Mouse (Mus musculus) lung, embryonic 14.5 days (tissue): ENCODE measurements around the gene Hal. TPM values are rescaled to one million over a fixed set of nuclear protein-coding genes. Genes with fewer than 3 reads are reported as not detected.

Experiments
- ATAC-seq: fragments of 200-750 bp; cut with Nextera tagmentation; 2 replicates; pipeline ENCODE4 v1.8.0; 2017; ENCODE audit warnings: mild to moderate bottlenecking, moderate TSS enrichment, moderate library complexity; ENCODE audit not compliant: insufficient read depth
- DNase-seq: peaks from one replicate; pipeline ENCODE4 v3.0.0-alpha.2; 2015
- H3K27ac ChIP-seq: fragments of 300-500 bp; sonication (generic); 2 replicates; pipeline ENCODE4 v1.5.1; 2014; ENCODE audit warnings: low read depth, mild to moderate bottlenecking, moderate library complexity
- H3K27me3 ChIP-seq: fragments of 300-500 bp; sonication (generic); 2 replicates; pipeline ENCODE4 v1.6.1; 2014; ENCODE audit warnings: low read length, control low read depth; ENCODE audit not compliant: insufficient read depth
- H3K36me3 ChIP-seq: fragments of 300-500 bp; sonication (generic); 2 replicates; pipeline ENCODE4 v1.6.1; 2014; ENCODE audit warnings: control low read depth; ENCODE audit not compliant: insufficient read depth
- H3K4me1 ChIP-seq: fragments of 300-500 bp; sonication (generic); 2 replicates; pipeline ENCODE4 v1.6.1; 2014; ENCODE audit warnings: antibody characterized with exemption, control low read depth; ENCODE audit not compliant: insufficient read depth
- H3K4me2 ChIP-seq: fragments of 300-500 bp; sonication (generic); 2 replicates; pipeline ENCODE4 v1.6.1; 2014; ENCODE audit warnings: mild to moderate bottlenecking
- H3K4me3 ChIP-seq: fragments of 300-500 bp; sonication (generic); 2 replicates; pipeline ENCODE4 v1.5.1; 2014; ENCODE audit warnings: low read depth, low read length
- H3K9ac ChIP-seq: fragments of 300-500 bp; sonication (generic); 2 replicates; pipeline ENCODE4 v1.6.1; 2014
- H3K9me3 ChIP-seq: fragments of 300-500 bp; sonication (generic); 2 replicates; pipeline ENCODE4 v1.6.1; 2016; ENCODE audit warnings: low read depth, low read length, control low read depth
- CTCF ChIP-seq: IDR thresholded peaks from 2 replicates; pipeline ENCODE4 v1.5.1; 2016; ENCODE audit warnings: antibody characterized with exemption, low read depth
- WGBS: fragments of 180-500 bp; shearing (Covaris S2); extraction: QIAGEN DNeasy Blood & Tissue Kit; methylation state at CpG from one replicate; pipeline ENCODE4 v1.1.7; 2014; 5-methylcytosine and 5-hydroxymethylcytosine counted together
- polyA plus RNA-seq: library from polyadenylated mRNA; unstranded; fragments of >200 nt; fragmentation: Nextera tagmentation; extraction: Ambion mirVana; gene quantifications from 2 replicates; pipeline ENCODE4 v1.2.1, GENCODE M21; 2014

Gene Hal
- polyA plus RNA-seq, 1 experiment from 2014 or later = 0.29 TPM

GRCm38 (mm10) chr10:93486622-93487021, 1.9 kb upstream of the Hal start:
- 23% methylated on average over 4 of the region's 4 CpGs for WGBS
- no peak overlapping the region for H3K4me3 ChIP-seq
- H3K27me3 ChIP-seq = no peaks in the 10 kb centered on the region
- H3K4me2 ChIP-seq = no peak overlapping the region
- peaks cover 39% of the 10 kb centered on the region for H3K36me3 ChIP-seq
- DNase-seq (peak; percentile 77), ATAC-seq (0 out of 2 replicates have a peak, but pooled peaks have one; percentile 35)
- no peaks in the 10 kb centered on the region for H3K4me1 ChIP-seq
- peak; percentile 78 for TF ChIP-seq CTCF
- H3K9me3 ChIP-seq = no peaks in the 10 kb centered on the region
- H3K27ac ChIP-seq = no peak overlapping the region
- H3K9ac ChIP-seq = no peak overlapping the region

GRCm38 (mm10) chr10:93488828-93489226, 259 bp downstream of the Hal start:
- no peaks in the 10 kb centered on the region for H3K9me3 ChIP-seq
- no peak overlapping the region for H3K9ac ChIP-seq
- no peak for TF ChIP-seq CTCF
- DNase-seq (no peak), ATAC-seq (no peak)
- H3K4me3 ChIP-seq = no peak overlapping the region
- H3K36me3 ChIP-seq = peaks cover 17% of the 10 kb centered on the region
- H3K27ac ChIP-seq = no peak overlapping the region
- H3K27me3 ChIP-seq = no peaks in the 10 kb centered on the region
- no peaks in the 10 kb centered on the region for H3K4me1 ChIP-seq
- no peak overlapping the region for H3K4me2 ChIP-seq
- WGBS = 70% methylated on average over 6 of the region's 6 CpGs

GRCm38 (mm10) chr10:93490451-93490850, 1.9 kb downstream of the Hal start:
- no peaks in the 10 kb centered on the region for H3K9me3 ChIP-seq

GRCm38 (mm10) chr10:93500864-93501263, 12.3 kb downstream of the Hal start:
- WGBS = 62% methylated on average over 10 of the region's 10 CpGs
- H3K27ac ChIP-seq = no peak overlapping the region
- ATAC-seq = no peak

More at GRCm38 (mm10) chr10:93490451-93490850, 1.9 kb downstream of the Hal start:
- 64% methylated on average over 4 of the region's 4 CpGs for WGBS
- Histone ChIP-seq H3K27me3 (no peaks in the 10 kb centered on the region), H3K4me2 (no peak overlapping the region), H3K4me1 (no peaks in the 10 kb centered on the region), H3K27ac (no peak overlapping the region), H3K4me3 (no peak overlapping the region), H3K9ac (no peak overlapping the region), H3K36me3 (0 out of 2 replicates have a peak, but pooled peaks cover 4% of the 10 kb centered on the region)
- no peak for TF ChIP-seq CTCF
- ATAC-seq = no peak
- no peak for DNase-seq

GRCm38 (mm10) chr10:93501346-93501745, 12.8 kb downstream of the Hal start:
- Histone ChIP-seq H3K4me3 (no peak overlapping the region), H3K4me2 (no peak overlapping the region), H3K27me3 (no peaks in the 10 kb centered on the region), H3K4me1 (no peaks in the 10 kb centered on the region), H3K27ac (no peak overlapping the region), H3K36me3 (no peaks in the 10 kb centered on the region), H3K9ac (no peak overlapping the region), H3K9me3 (no peaks in the 10 kb centered on the region)
- ATAC-seq (no peak), DNase-seq (no peak)
- TF ChIP-seq CTCF = no peak
- WGBS = 77% methylated on average over 10 of the region's 10 CpGs

More at GRCm38 (mm10) chr10:93500864-93501263, 12.3 kb downstream of the Hal start:
- Histone ChIP-seq H3K9me3 (no peaks in the 10 kb centered on the region), H3K4me3 (no peak overlapping the region), H3K4me2 (no peak overlapping the region), H3K27me3 (no peaks in the 10 kb centered on the region), H3K4me1 (no peaks in the 10 kb centered on the region), H3K36me3 (no peaks in the 10 kb centered on the region), H3K9ac (no peak overlapping the region)
- no peak for DNase-seq
- TF ChIP-seq CTCF = no peak

- Histone ChIP-seq H3K27me3 (no peaks in the 10 kb centered on the region), H3K4me1 (no peaks in the 10 kb centered on the region), H3K36me3 (no peaks in the 10 kb centered on the region), H3K9me3 (no peaks in the 10 kb centered on the region), H3K4me3 (no peak overlapping the region), H3K4me2 (no peak overlapping the region), H3K9ac (no peak overlapping the region), H3K27ac (no peak overlapping the region)
- peak; percentile 84 for ATAC-seq
- peak; percentile 69 for DNase-seq
- no peak for TF ChIP-seq CTCF
- WGBS = 42% methylated on average over 7 of the region's 7 CpGs
Measured at GRCm38 (mm10) chr10:93508383-93508970, 19.9 kb downstream of the Hal start.

GRCm38 (mm10) chr10:93509532-93510153, 21.1 kb downstream of the Hal start:
- Histone ChIP-seq H3K4me1 (no peaks in the 10 kb centered on the region), H3K36me3 (no peaks in the 10 kb centered on the region), H3K4me3 (no peak overlapping the region), H3K27me3 (no peaks in the 10 kb centered on the region), H3K4me2 (no peak overlapping the region), H3K9ac (no peak overlapping the region), H3K27ac (no peak overlapping the region), H3K9me3 (no peaks in the 10 kb centered on the region)
- ATAC-seq (no peak), DNase-seq (no peak)
- no peak for TF ChIP-seq CTCF
- 81% methylated on average over 15 of the region's 15 CpGs for WGBS
